9 mouse cellular contexts compared by ENCODE assay signal in the genomic region with DNA sequence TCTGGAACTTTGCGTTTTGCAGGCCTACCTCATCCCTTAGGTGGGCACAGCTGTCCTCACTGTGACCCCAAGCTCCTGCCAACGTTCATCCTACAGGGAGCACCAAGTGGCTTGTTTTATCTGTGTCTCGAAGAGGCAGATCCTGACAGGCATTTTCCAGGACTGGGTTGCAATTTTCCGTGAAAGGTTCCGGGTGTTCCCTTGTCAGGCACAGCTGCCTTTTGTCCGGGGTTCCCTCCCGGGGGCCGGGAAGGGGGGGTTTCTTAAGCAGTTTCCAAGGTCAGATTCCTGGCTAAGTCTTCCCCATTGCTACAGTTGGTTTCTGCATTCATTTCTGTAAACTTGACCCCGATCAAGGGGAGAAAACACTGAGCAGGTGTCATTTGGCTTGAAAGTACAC. TPM values are rescaled to one million over a fixed set of nuclear protein-coding genes. Genes with fewer than 3 reads are reported as not detected.
DNase-seq lines count a peak whose midpoint lies in the region; ATAC-seq and TF ChIP-seq lines count a peak whose summit lies in the region.
"Had no signal": no experiment of that assay in that cellular context is flagged by ENCODE, and none has a peak within 500 bp of the region (broad histone marks: within the 10 kb centered on the region; RNA-seq: fewer than 3 reads in every experiment).

No protein-coding gene starts in this region.

- no peak overlapping the region for H3K27ac ChIP-seq in hindbrain, embryonic 14.5 days
- H3K27ac ChIP-seq in hindbrain, embryonic 16.5 days (ENCODE audit: low read depth, low read length): no peak overlapping the region
- H3K27ac ChIP-seq in testis, adult 2 months (ENCODE audit: control insufficient read depth, insufficient read depth, low read depth, low read length): no peak overlapping the region
- H3K27ac ChIP-seq in intestine, embryonic 16.5 days (ENCODE audit: low read length): no peak overlapping the region
- H3K27ac ChIP-seq: macrophage had no signal

- peak overlapping the region; percentile 26; the same call in 1 of the 2 replicates for H3K4me2 ChIP-seq in hindbrain, embryonic 14.5 days (replicated peaks)
- H3K4me2 ChIP-seq in hindbrain, embryonic 16.5 days (ENCODE audit: low read length): no peak overlapping the region
- peak overlapping the region; percentile 26; the same call in 1 of the 2 replicates for H3K4me2 ChIP-seq in intestine, embryonic 16.5 days (ENCODE audit: low read depth, low read length)

- no peaks in the 10 kb centered on the region for H3K36me3 ChIP-seq in hindbrain, embryonic 14.5 days (replicated peaks; ENCODE audit: control insufficient read depth, insufficient read depth)
- no peaks in the 10 kb centered on the region for H3K36me3 ChIP-seq in hindbrain, embryonic 16.5 days (ENCODE audit: control insufficient read depth, insufficient read depth, low read length)
- H3K36me3 ChIP-seq in testis, adult 2 months (ENCODE audit: control insufficient read depth, insufficient read depth, low read length): no peaks in the 10 kb centered on the region
- H3K36me3 ChIP-seq in intestine, embryonic 16.5 days (ENCODE audit: control insufficient read depth, insufficient read depth, low read length): no peaks in the 10 kb centered on the region

- H3K9me3 ChIP-seq in hindbrain, embryonic 14.5 days (ENCODE audit: control insufficient read depth, low read length): no peaks in the 10 kb centered on the region
- H3K9me3 ChIP-seq in hindbrain, embryonic 16.5 days (ENCODE audit: control insufficient read depth, low read length): no peaks in the 10 kb centered on the region
- H3K9me3 ChIP-seq in intestine, embryonic 16.5 days (ENCODE audit: control insufficient read depth, low read length): no peaks in the 10 kb centered on the region

- no peak for TF ChIP-seq CTCF in testis, adult 2 months (IDR thresholded peaks at IDR 0.05; ENCODE audit: control insufficient read depth, insufficient read depth, insufficient replicate concordance, low read depth, low read length)

- H3K27me3 ChIP-seq in hindbrain, embryonic 14.5 days (ENCODE audit: control insufficient read depth, insufficient read depth, low read length): no peaks in the 10 kb centered on the region
- no peaks in the 10 kb centered on the region for H3K27me3 ChIP-seq in hindbrain, embryonic 16.5 days (replicated peaks; ENCODE audit: control insufficient read depth, insufficient read depth, low read length)
- H3K27me3 ChIP-seq in testis, adult 2 months (ENCODE audit: control insufficient read depth, insufficient read depth, low read length): no peaks in the 10 kb centered on the region
- no peaks in the 10 kb centered on the region for H3K27me3 ChIP-seq in intestine, embryonic 16.5 days (replicated peaks; ENCODE audit: control insufficient read depth, insufficient read depth, low read length)

- no peak for ATAC-seq in hindbrain, embryonic 14.5 days (ENCODE audit: low FRiP score)
- no peak for ATAC-seq in hindbrain, embryonic 16.5 days
- ATAC-seq in intestine, embryonic 16.5 days: no peak

- H3K4me1 ChIP-seq in hindbrain, embryonic 14.5 days (replicated peaks; ENCODE audit: control insufficient read depth, insufficient read depth, low read length): no peaks in the 10 kb centered on the region
- no peaks in the 10 kb centered on the region for H3K4me1 ChIP-seq in hindbrain, embryonic 16.5 days (ENCODE audit: control insufficient read depth, insufficient read depth, low read depth, low read length)
- peaks cover 9% of the 10 kb centered on the region for H3K4me1 ChIP-seq in testis, adult 2 months (ENCODE audit: control insufficient read depth, insufficient read depth, low read length)
- peaks cover 10% of the 10 kb centered on the region for H3K4me1 ChIP-seq in intestine, embryonic 16.5 days (ENCODE audit: control insufficient read depth, insufficient read depth, low read length)

- WGBS in hindbrain, embryonic 14.5 days: 66% methylated on average over 9 of the region's 9 CpGs
- 56% methylated on average over 9 of the region's 9 CpGs for WGBS in hindbrain, embryonic 16.5 days
- WGBS in intestine, embryonic 16.5 days: 40% methylated on average over 9 of the region's 9 CpGs

- H3K9ac ChIP-seq in hindbrain, embryonic 14.5 days: no peak overlapping the region
- H3K9ac ChIP-seq in hindbrain, embryonic 16.5 days (ENCODE audit: low read depth, low read length): no peak overlapping the region
- no peak overlapping the region for H3K9ac ChIP-seq in intestine, embryonic 16.5 days (ENCODE audit: low read depth, low read length)

- no peak overlapping the region for H3K4me3 ChIP-seq in hindbrain, embryonic 14.5 days (replicated peaks; ENCODE audit: low read length)
- no peak overlapping the region for H3K4me3 ChIP-seq in hindbrain, embryonic 16.5 days (ENCODE audit: low read length)
- peak overlapping the region; percentile 7 for H3K4me3 ChIP-seq in testis, adult 2 months (ENCODE audit: control insufficient read depth, low read depth, low read length)
- no peak overlapping the region for H3K4me3 ChIP-seq in intestine, embryonic 16.5 days (ENCODE audit: low read length)

- no peak for DNase-seq in hindbrain, embryonic 14.5 days (ENCODE audit: low spot score)
- DNase-seq in testis, postnatal 14 days (ENCODE audit: low spot score): no peak
- DNase-seq in cerebellum, postnatal 25 days: no peak
- no peak for DNase-seq in cerebellum, adult 8-10 months
- no peak for DNase-seq in frontal cortex, postnatal 36 days (ENCODE audit: low spot score in 2 of 2)

- no peak for TF ChIP-seq POLR2A in testis, adult 2 months (IDR thresholded peaks at IDR 0.05; ENCODE audit: control insufficient read depth, low read depth, low read length)

RNA-seq across cellular contexts. Expression of a gene that starts 34.2 kb away (rescaled TPM):
- polyA plus RNA-seq in hindbrain, embryonic 14.5 days (2014; fragmentation: Nextera tagmentation; extraction: Ambion mirVana): 502 and 544 TPM in 2 replicates
- 482 and 537 TPM in 2 replicates for polyA plus RNA-seq in hindbrain, embryonic 16.5 days (2015; fragmentation: Nextera tagmentation; extraction: Ambion mirVana)
- 38.1 and 41.7 TPM in 2 replicates for polyA plus RNA-seq in testis, adult 2 months (2012; rRNA removed)
- polyA plus RNA-seq in intestine, embryonic 16.5 days (2015; fragmentation: Nextera tagmentation; extraction: Ambion mirVana): 394 and 410 TPM in 2 replicates
